Mouse (Mus musculus) megakaryocyte-erythroid progenitor cell, adult 5-6 weeks (primary cell): ENCODE results near the gene Adgrd1. TPM values are rescaled to one million over a fixed set of nuclear protein-coding genes. Genes with fewer than 3 reads are reported as not detected.

Experiments used
- ATAC-seq: replicated peaks from 2 replicates; pipeline ENCODE4 v1.8.0; 2016; ENCODE audit warnings: mild to moderate bottlenecking, inconsistent platforms; ENCODE audit not compliant: severe bottlenecking, poor library complexity, low FRiP score, low TSS enrichment
- total RNA-seq, 2 experiments: library from RNA; stranded (forward) in 1 of 2; stranded (reverse) in 1 of 2; fragments of 200-1000, 215-1000 nt in 1 of 2; fragments of >200 nt in 1 of 2; fragmentation: Nextera tagmentation in 1 of 2; gene quantifications; 2 replicates each; pipeline ENCODE4 v1.2.3; 2014 to 2017

Adgrd1 gene
- 0.94 and 1.1 TPM in 2 replicates for total RNA-seq (2014; fragmentation: Nextera tagmentation)
- 0.14 TPM in 1 of 2 replicates, not detected in the other for total RNA-seq (2017)

- no peak for ATAC-seq
These were observed at the start of gene Adgrd1 for GRCm38 (mm10) chr5:129096511-129096910. Adgrd1 (plus strand) TSS chr5:129096750.

GRCm38 (mm10) chr5:129049372-129049771 is 47.2 kb upstream of the Adgrd1 start:
- ATAC-seq, result no peak

GRCm38 (mm10) chr5:129051910-129052309 is 44.6 kb upstream of the Adgrd1 start:
- ATAC-seq, result no peak

GRCm38 (mm10) chr5:129052636-129053355 is 43.8 kb upstream of the Adgrd1 start:
- ATAC-seq, result no peak

- peak; percentile 46; the same call in 1 of the 2 replicates for ATAC-seq
These were observed 41.8 kb upstream of the Adgrd1 start for GRCm38 (mm10) chr5:129054675-129055284.

GRCm38 (mm10) chr5:129059116-129059515 is 37.4 kb upstream of the Adgrd1 start:
- ATAC-seq, result 0 out of 2 replicates have a peak, but pooled peaks have one; percentile 46

GRCm38 (mm10) chr5:129061579-129061978 is 35.0 kb upstream of the Adgrd1 start:
- 0 out of 2 replicates have a peak, but pooled peaks have one; percentile 39 for ATAC-seq

- ATAC-seq, result peak; percentile 46; the same call in 1 of the 2 replicates
These were observed 33.3 kb upstream of the Adgrd1 start for GRCm38 (mm10) chr5:129063037-129063791.

- ATAC-seq, result no peak
These were observed 32.8 kb upstream of the Adgrd1 start for GRCm38 (mm10) chr5:129063792-129064087.

- no peak for ATAC-seq
These were observed 32.4 kb upstream of the Adgrd1 start for GRCm38 (mm10) chr5:129064186-129064585.

- peak; percentile 60; the same call in 1 of the 2 replicates for ATAC-seq
These were observed 31.2 kb upstream of the Adgrd1 start for GRCm38 (mm10) chr5:129065301-129065700.

- peak; percentile 51; the same call in 1 of the 2 replicates for ATAC-seq
These were observed 30.6 kb upstream of the Adgrd1 start for GRCm38 (mm10) chr5:129065946-129066345.

GRCm38 (mm10) chr5:129066541-129067230 is 29.9 kb upstream of the Adgrd1 start:
- ATAC-seq, result no peak

GRCm38 (mm10) chr5:129067231-129067834 is 29.2 kb upstream of the Adgrd1 start:
- ATAC-seq, result no peak

- no peak for ATAC-seq
These were observed 24.7 kb upstream of the Adgrd1 start for GRCm38 (mm10) chr5:129071761-129072280.

- ATAC-seq, result no peak
These were observed 23.1 kb upstream of the Adgrd1 start for GRCm38 (mm10) chr5:129073404-129073803.

GRCm38 (mm10) chr5:129076098-129076497 is 20.5 kb upstream of the Adgrd1 start:
- ATAC-seq, result no peak

GRCm38 (mm10) chr5:129077240-129077639 is 19.3 kb upstream of the Adgrd1 start:
- ATAC-seq, result peak; percentile 41

- no peak for ATAC-seq
These were observed 15.0 kb upstream of the Adgrd1 start for GRCm38 (mm10) chr5:129081521-129081920.
